Mouse (Mus musculus): ENCODE measurements around the gene Smu1. TPM values are rescaled to one million over a fixed set of nuclear protein-coding genes. Genes with fewer than 3 reads are reported as not detected.

The Smu1 gene
- polyA plus RNA-seq (2017; shearing (Covaris generic)): 116 TPM

DNA sequence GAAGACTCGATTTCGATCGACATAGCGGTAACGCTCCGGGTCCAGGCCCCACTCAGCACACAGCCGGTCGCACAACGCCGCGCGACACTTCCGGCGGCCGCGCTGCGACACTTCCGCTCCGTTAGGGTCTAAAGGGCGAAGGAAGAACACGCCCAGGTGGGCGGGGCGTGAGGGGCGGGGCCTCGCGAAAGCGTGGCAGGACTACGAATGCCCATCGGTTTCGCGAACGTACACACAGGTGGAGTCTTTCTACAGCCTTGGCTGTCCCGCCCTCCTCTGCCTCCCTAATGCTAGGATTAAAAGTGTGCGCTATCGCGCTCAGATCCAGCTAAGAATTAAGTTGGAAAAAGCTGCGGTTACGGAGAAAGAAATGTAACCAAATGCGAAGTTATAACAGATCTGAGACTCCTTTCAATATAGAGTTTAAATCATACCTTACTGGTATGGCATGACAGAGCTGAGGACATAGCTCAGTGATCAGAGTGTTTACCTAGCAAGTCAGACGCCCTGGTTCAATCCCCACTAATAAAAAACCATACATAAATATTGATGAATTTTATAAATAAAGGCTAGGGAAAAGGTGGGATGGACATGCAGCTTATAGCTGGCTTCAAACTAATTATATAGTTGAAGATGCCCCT, at the start of gene Smu1:
Gene Smu1 (minus strand): TSS at position 144 of the 641 bp plus-strand sequence.

DNA sequence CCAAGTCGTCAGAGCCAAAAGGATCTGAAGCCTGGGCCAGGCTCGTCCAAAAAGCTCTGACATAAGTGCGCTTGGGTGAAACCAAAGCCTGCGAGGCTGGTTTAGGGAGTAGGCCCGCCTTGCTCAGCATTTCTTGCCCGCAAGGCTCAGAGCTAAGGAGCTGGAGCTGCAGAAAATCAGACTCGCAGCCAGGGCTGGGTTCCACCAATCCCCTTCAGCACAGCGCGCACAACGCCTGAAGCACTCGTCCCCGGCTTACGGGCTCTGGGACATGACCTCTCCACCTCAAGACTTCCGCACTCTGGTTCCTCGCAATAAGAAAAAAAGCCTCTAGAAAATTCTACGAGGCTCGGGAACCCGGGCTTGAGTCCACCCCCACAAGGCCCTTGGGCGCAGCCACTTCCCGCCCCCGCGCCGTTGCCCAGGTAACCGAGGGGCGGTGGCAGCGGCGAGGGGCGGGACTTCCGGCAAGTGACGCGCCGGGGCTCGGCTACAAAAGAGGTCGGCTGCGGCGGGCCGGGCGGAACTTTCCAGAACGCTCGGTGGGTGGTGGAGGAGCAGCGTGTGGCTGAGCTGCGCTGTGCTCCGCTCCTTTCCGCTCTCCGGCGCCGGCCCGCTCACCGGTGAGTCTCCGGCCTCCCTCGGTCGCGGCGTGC, 35.6 kb downstream of the Smu1 start, which contains the start of gene Dnaja1:
Gene Dnaja1 (plus strand): TSS at position 140 of the 656 bp plus-strand sequence.

DNA sequence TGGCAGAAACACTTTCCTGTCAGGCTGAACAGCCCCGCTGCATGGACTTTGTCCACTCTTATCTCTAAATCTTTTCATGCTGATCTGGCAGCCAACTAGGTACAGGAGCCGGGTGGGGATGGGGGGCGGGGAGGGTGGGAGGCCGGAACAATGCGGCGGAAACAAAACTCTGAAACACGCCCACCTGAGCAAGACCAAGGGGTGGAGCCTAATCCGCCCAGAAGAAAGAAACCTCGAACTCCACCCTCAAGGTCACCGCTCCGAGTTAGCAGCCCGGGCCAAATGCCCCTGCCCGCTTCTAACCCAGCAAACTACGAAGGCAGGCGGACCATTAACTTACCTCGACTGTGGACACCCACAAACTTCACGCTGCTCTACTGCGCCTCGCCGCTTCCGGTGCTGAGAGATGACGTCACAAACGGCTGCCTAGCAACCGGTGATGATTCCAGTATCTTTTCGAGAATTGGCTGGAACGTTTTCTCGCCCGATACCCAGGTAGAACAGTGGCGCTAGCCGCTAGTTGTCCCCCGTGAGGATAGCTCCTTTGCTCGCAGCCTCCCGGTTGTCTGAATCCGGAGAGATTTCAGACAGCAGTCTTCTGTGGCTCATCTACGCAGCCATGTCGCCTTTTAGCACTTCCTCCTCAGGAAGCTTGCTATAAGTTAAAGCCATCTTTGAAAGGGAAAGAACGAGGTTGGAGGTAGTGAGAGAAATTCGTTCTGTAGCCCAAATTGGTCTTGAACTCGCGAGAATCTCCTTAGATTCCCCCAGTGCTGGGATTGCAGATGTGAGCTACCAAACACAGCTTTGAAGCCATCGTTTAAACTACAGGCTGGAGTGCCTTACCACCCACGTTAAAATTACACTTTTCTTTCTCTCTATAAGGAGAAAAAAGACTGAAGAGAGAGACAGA, 54.7 kb downstream of the Smu1 start, which contains the start of gene Aptx:
Gene Aptx (minus strand): TSS at position 398 of the 913 bp plus-strand sequence.

Other genes starting within 250 kb of the Smu1 start
- 27.3 TPM for gene Aptx, start 54.7 kb downstream of the Smu1 start, polyA plus RNA-seq (2017; shearing (Covaris generic))
- gene Dnaja1, start 35.8 kb downstream of the Smu1 start, polyA plus RNA-seq (2017; shearing (Covaris generic)): 648 TPM
- gene B4galt1, start 96.1 kb upstream of the Smu1 start, polyA plus RNA-seq (2017; shearing (Covaris generic)): 153 TPM
- not detected for gene Spink4, start 162.1 kb upstream of the Smu1 start, polyA plus RNA-seq (2017; shearing (Covaris generic))
- 159 TPM for gene Bag1, start 190.4 kb upstream of the Smu1 start, polyA plus RNA-seq (2017; shearing (Covaris generic))
- gene Chmp5, start 190.5 kb upstream of the Smu1 start, polyA plus RNA-seq (2017; shearing (Covaris generic)): 40.6 TPM
- 130 TPM for gene Nfx1, start 213.0 kb upstream of the Smu1 start, polyA plus RNA-seq (2017; shearing (Covaris generic))